8 mouse cellular contexts compared by ENCODE assay signal in genomic region chr6:18029746-18030656, GRCm38 (mm10). TPM values are rescaled to one million over a fixed set of nuclear protein-coding genes. Genes with fewer than 3 reads are reported as not detected.
DNase-seq lines count a peak whose midpoint lies in the region; ATAC-seq lines count a peak whose summit lies in the region.

Wnt2 (minus strand) TSS chr6:18030585.

- no peaks in the 10 kb centered on the region for H3K9me3 ChIP-seq in midbrain, embryonic 14.5 days (ENCODE audit: control insufficient read depth, low read length)

- intact Hi-C loops in left cerebral cortex, postnatal 36 days (cut with DNase I), result no loop called here

- H3K9ac ChIP-seq in midbrain, embryonic 14.5 days (replicated peaks; ENCODE audit: low read length), result peak within 1 kb of the TSS; percentile 47

- DNase-seq in layer of hippocampus, postnatal 10 days (ENCODE audit: low spot score in 2 of 2), result peak; percentile 8 to 27
- no peak for DNase-seq in layer of hippocampus, adult 8-10 months (ENCODE audit: low spot score in 2 of 2)
- DNase-seq in c-Kit-positive CD71-positive TER-119-positive erythroid progenitor cells, embryonic 14.5 days (ENCODE audit: low spot score), result peak; percentile 21
- DNase-seq in left cerebral cortex, postnatal 36 days (ENCODE audit: low spot score in 2 of 2), result peak; percentile 10 to 24
- DNase-seq in midbrain, embryonic 14.5 days, result peak; percentile 58
- DNase-seq in natural killer cell, adult 2 months (ENCODE audit: low spot score in 2 of 2), result no peak
- DNase-seq in gastrocnemius, postnatal 4 days (ENCODE audit: low spot score in 2 of 2), result no peak

- peaks cover 39% of the 10 kb centered on the region for H3K27me3 ChIP-seq in midbrain, embryonic 14.5 days (ENCODE audit: control insufficient read depth, insufficient read depth, low read length)

- H3K36me3 ChIP-seq in midbrain, embryonic 14.5 days (ENCODE audit: control insufficient read depth, insufficient read depth, low read length), result no peaks in the 10 kb centered on the region

- H3K4me3 ChIP-seq in midbrain, embryonic 14.5 days (replicated peaks; ENCODE audit: low read depth, low read length), result peak within 1 kb of the TSS; percentile 49

- peak; percentile 57; the same call in 1 of the 2 replicates for ATAC-seq in granulocyte monocyte progenitor cell, adult 5-6 weeks (replicated peaks; ENCODE audit: poor library complexity, severe bottlenecking)
- peak; percentile 25; the same call in 1 of the 2 replicates for ATAC-seq in midbrain, embryonic 14.5 days (ENCODE audit: low FRiP score, low TSS enrichment)

- WGBS in midbrain, embryonic 14.5 days, result under 1% methylated on average over 47 of the region's 47 CpGs

- H3K27ac ChIP-seq in midbrain, embryonic 14.5 days (replicated peaks; ENCODE audit: low read depth, low read length), result no peak within 1 kb of the TSS

- peaks cover 17% of the 10 kb centered on the region for H3K4me1 ChIP-seq in midbrain, embryonic 14.5 days (ENCODE audit: control insufficient read depth, insufficient read depth, low read length)

- H3K4me2 ChIP-seq in midbrain, embryonic 14.5 days (ENCODE audit: low read length), result peak within 1 kb of the TSS; percentile 92

RNA-seq across cellular contexts. Expression of gene Wnt2, which starts in this region (rescaled TPM):
- total RNA-seq in layer of hippocampus, postnatal 10 days (2021), result 1 to 10 TPM; 5.0 to 6.3 TPM
- total RNA-seq in layer of hippocampus, adult 8-10 months (2022), result 1 to 10 TPM; 4.6 to 8.1 (median 6.5) TPM
- not detected in 2 replicates for total RNA-seq in granulocyte monocyte progenitor cell, adult 5-6 weeks (2014; fragmentation: Nextera tagmentation)
- not detected in 2 replicates for total RNA-seq in granulocyte monocyte progenitor cell, adult 5-6 weeks (2017)
- total RNA-seq in left cerebral cortex, postnatal 36 days (2021), result 1 to 10 TPM; 5.4 to 7.0 TPM
- 0.24 and 0.34 TPM in 2 replicates for polyA plus RNA-seq in midbrain, embryonic 14.5 days (2014; fragmentation: Nextera tagmentation; extraction: Ambion mirVana)
- 1 to 10 TPM; 2.2 to 2.6 TPM for total RNA-seq in gastrocnemius, postnatal 4 days (2021)

Comparison
In these comparisons a context has a peak if more than half of its experiments do, and no peak if none do; other contexts are left out.
1. DNase-seq: peak in layer of hippocampus, postnatal 10 days (2 of 2), c-Kit-positive CD71-positive TER-119-positive erythroid progenitor cells, embryonic 14.5 days (single experiment) and left cerebral cortex, postnatal 36 days (2 of 2); none in layer of hippocampus, adult 8-10 months (0 of 2), natural killer cell, adult 2 months (0 of 2) and gastrocnemius, postnatal 4 days (0 of 2).
2. Peak in ATAC-seq in granulocyte monocyte progenitor cell, adult 5-6 weeks; RNA of the gene not detected or under 1 TPM.
3. Peak in DNase-seq, ATAC-seq, H3K4me3 ChIP-seq, H3K9ac ChIP-seq and H3K4me2 ChIP-seq in midbrain, embryonic 14.5 days; RNA of the gene not detected or under 1 TPM.